Mouse (Mus musculus): ENCODE data around the gene Inpp4b. TPM values are rescaled to one million over a fixed set of nuclear protein-coding genes. Genes with fewer than 3 reads are reported as not detected.

The Inpp4b gene
- polyA plus RNA-seq (2016; fragmentation: Nextera tagmentation; extraction: Ambion mirVana), result 4.3 and 6.0 TPM in 2 replicates

GRCm38 (mm10) chr8:81342236-81342998 is at the start of gene Inpp4b:
Inpp4b (plus strand) TSS chr8:81342556.
- 0% methylated on average over 44 of the region's 46 CpGs for WGBS
- Histone ChIP-seq H3K9ac (peak within 1 kb of the TSS; percentile 63), H3K4me3 (replicated peaks) (peak within 1 kb of the TSS; percentile 59), H3K9me3 (no peaks in the 10 kb centered on the region), H3K27ac (0 out of 2 replicates have a peak within 1 kb of the TSS, but pooled peaks have one; percentile 8), H3K4me2 (peak within 1 kb of the TSS; percentile 97), H3K27me3 (peaks cover 12% of the 10 kb centered on the region; the same call in 1 of the 2 replicates), H3K36me3 (replicated peaks) (no peaks in the 10 kb centered on the region), H3K4me1 (peaks cover 9% of the 10 kb centered on the region)
- ATAC-seq (ENCODE audit: low FRiP score), result peak; percentile 81

DNA sequence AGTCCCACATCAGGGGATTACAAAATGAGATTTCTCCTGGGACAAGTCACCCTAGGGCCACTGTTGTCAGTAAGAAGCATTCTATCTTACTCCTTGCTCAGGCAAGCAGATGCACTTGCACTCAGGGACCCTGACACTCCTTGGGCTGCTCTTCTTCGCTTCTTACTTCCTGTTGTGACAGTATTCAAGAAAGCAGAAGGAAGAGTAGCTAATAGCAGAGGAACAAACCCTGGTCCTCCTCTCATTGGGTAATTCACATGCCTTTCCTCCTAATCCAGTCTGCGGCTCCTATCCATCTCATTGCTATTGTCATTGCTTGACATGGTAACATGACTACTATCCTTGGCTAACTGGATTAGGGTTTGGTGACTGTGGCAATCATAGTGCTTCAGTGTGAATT is 7.1 kb upstream of the Inpp4b start:
- Histone ChIP-seq H3K36me3 (replicated peaks) (no peaks in the 10 kb centered on the region), H3K27ac (no peak overlapping the region), H3K27me3 (no peaks in the 10 kb centered on the region), H3K4me3 (replicated peaks) (no peak overlapping the region), H3K4me2 (no peak overlapping the region), H3K9ac (no peak overlapping the region), H3K4me1 (no peaks in the 10 kb centered on the region), H3K9me3 (no peaks in the 10 kb centered on the region)
- WGBS, result 79% methylated on average over 2 of the region's 2 CpGs
- no peak for ATAC-seq (ENCODE audit: low FRiP score)

DNA sequence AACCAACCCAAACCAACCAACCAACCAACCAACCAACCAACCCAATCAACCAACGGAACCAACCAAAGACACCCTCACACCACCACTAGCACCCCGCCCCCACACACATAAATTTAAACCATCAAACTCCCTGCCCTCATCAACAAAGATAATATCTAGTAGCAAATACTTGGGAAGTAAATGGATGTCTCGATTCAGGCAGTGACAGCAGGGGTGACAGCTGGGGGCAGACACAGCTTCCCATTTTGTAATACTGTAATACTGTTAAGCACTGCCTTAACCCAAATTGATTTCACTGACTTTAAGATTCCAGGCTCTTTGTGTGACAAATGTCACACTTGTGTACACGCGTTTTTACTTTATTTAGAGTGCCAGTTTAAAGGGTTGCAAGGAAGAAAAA is 1.2 kb upstream of the Inpp4b start:
- Histone ChIP-seq H3K9me3 (no peaks in the 10 kb centered on the region), H3K4me1 (peaks cover 9% of the 10 kb centered on the region), H3K4me2 (peak overlapping the region; percentile 97), H3K27me3 (peaks cover 12% of the 10 kb centered on the region; the same call in 1 of the 2 replicates), H3K4me3 (replicated peaks) (peak overlapping the region; percentile 59; the same call in 1 of the 2 replicates), H3K27ac (no peak overlapping the region), H3K9ac (no peak overlapping the region), H3K36me3 (replicated peaks) (no peaks in the 10 kb centered on the region)
- WGBS, result 51% methylated on average over 5 of the region's 5 CpGs
- ATAC-seq (ENCODE audit: low FRiP score), result no peak

DNA sequence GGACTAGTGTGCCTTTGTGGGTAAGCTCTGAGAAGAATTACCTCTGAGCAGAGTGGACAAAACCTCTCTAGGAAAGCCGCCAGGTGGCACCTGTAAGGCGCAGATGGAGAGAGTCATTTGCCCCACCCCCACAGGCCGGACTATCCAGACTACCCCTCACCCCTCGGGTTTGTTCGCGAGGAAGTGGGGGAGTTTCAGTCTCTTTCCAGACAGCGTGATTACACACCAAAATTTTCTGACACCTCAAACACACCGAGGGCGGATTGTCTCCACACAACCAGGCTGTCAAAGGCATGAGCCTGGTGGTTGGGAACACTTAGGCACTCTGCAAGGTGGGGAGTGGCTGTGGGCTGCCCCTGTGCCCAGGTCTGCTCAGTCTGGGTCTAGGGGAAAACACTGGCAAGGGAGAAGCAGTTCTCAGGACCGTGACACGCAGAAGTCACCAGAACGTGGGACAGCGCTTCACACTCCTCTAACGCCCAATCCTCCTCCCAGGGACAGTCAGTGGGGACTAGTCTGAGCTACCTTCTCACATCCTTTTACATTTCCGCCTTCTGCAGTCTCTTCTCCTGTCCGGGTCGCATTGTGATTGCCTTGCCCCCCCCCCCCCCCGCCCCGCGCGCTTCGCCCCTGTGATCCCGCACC is 643 bp upstream of the Inpp4b start:
- peaks cover 9% of the 10 kb centered on the region for H3K4me1 ChIP-seq
- 0 out of 2 replicates have a peak overlapping the region, but pooled peaks have one; percentile 8 for H3K27ac ChIP-seq
- WGBS, result under 1% methylated on average over 20 of the region's 23 CpGs
- no peaks in the 10 kb centered on the region for H3K36me3 ChIP-seq (replicated peaks)
- H3K4me3 ChIP-seq (replicated peaks), result peak overlapping the region; percentile 59
- H3K9me3 ChIP-seq, result no peaks in the 10 kb centered on the region
- peak overlapping the region; percentile 63 for H3K9ac ChIP-seq
- H3K4me2 ChIP-seq, result peak overlapping the region; percentile 97
- H3K27me3 ChIP-seq, result peaks cover 12% of the 10 kb centered on the region; the same call in 1 of the 2 replicates
- peak; percentile 82 for ATAC-seq (ENCODE audit: low FRiP score)

- Histone ChIP-seq H3K27me3 (peaks cover 12% of the 10 kb centered on the region; the same call in 1 of the 2 replicates), H3K9me3 (no peaks in the 10 kb centered on the region), H3K36me3 (replicated peaks) (no peaks in the 10 kb centered on the region), H3K4me1 (peaks cover 9% of the 10 kb centered on the region), H3K4me3 (replicated peaks) (peak overlapping the region; percentile 59), H3K27ac (no peak overlapping the region), H3K4me2 (peak overlapping the region; percentile 97), H3K9ac (peak overlapping the region; percentile 63; the same call in 1 of the 2 replicates)
- WGBS, result 12% methylated on average over 2 of the region's 3 CpGs
- no peak for ATAC-seq (ENCODE audit: low FRiP score)
Observed at GRCm38 (mm10) chr8:81342999-81343302, 595 bp downstream of the Inpp4b start.

DNA sequence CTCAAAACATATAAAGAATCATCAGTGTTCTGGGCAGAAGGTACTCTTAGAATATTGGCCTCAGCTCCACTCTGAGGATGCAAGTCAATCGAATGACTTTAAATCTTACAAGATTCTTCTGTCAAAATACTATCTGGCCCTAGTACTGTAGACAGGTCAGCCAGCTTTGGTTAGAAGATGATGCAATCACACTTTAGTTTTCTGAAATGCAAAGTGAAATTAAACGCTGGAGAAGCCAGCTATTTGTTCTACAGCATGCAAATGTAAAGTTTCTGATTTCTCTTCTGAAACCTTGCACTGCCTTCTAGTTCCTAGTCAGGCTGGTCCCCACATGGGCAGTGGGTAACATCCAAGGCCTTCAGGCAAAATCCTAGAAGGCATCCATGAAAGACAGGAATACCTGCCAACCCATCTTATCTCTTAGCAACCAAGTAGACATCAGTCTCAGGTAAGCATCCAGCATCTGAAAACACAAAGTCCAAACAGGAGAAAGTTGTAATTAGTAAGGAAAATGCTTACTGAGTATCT is 2.9 kb downstream of the Inpp4b start:
- 88% methylated on average over 2 of the region's 2 CpGs for WGBS
- Histone ChIP-seq H3K27ac (no peak overlapping the region), H3K27me3 (peaks cover 12% of the 10 kb centered on the region; the same call in 1 of the 2 replicates), H3K9ac (no peak overlapping the region), H3K4me1 (peaks cover 9% of the 10 kb centered on the region), H3K4me3 (replicated peaks) (no peak overlapping the region), H3K4me2 (no peak overlapping the region), H3K36me3 (replicated peaks) (no peaks in the 10 kb centered on the region), H3K9me3 (no peaks in the 10 kb centered on the region)
- ATAC-seq (ENCODE audit: low FRiP score), result no peak

- H3K36me3 ChIP-seq (replicated peaks), result no peaks in the 10 kb centered on the region
- WGBS, result 92% methylated on average over 1 of the region's 1 CpGs
- no peak overlapping the region for H3K4me3 ChIP-seq (replicated peaks)
- H3K9me3 ChIP-seq, result no peaks in the 10 kb centered on the region
- H3K27ac ChIP-seq, result no peak overlapping the region
- H3K4me1 ChIP-seq, result no peaks in the 10 kb centered on the region
- no peak overlapping the region for H3K4me2 ChIP-seq
- H3K9ac ChIP-seq, result no peak overlapping the region
- H3K27me3 ChIP-seq, result no peaks in the 10 kb centered on the region
- no peak for ATAC-seq (ENCODE audit: low FRiP score)
Observed at GRCm38 (mm10) chr8:81349452-81349851, 7.1 kb downstream of the Inpp4b start.

- 92% methylated on average over 5 of the region's 5 CpGs for WGBS
- H3K27ac ChIP-seq, result no peak overlapping the region
- no peaks in the 10 kb centered on the region for H3K4me1 ChIP-seq
- H3K9ac ChIP-seq, result no peak overlapping the region
- H3K36me3 ChIP-seq (replicated peaks), result no peaks in the 10 kb centered on the region
- no peak for ATAC-seq (ENCODE audit: low FRiP score)
- H3K27me3 ChIP-seq, result no peaks in the 10 kb centered on the region
- H3K9me3 ChIP-seq, result no peaks in the 10 kb centered on the region
- no peak overlapping the region for H3K4me2 ChIP-seq
- no peak overlapping the region for H3K4me3 ChIP-seq (replicated peaks)
Observed at GRCm38 (mm10) chr8:81353460-81353859, 11.1 kb downstream of the Inpp4b start.

DNA sequence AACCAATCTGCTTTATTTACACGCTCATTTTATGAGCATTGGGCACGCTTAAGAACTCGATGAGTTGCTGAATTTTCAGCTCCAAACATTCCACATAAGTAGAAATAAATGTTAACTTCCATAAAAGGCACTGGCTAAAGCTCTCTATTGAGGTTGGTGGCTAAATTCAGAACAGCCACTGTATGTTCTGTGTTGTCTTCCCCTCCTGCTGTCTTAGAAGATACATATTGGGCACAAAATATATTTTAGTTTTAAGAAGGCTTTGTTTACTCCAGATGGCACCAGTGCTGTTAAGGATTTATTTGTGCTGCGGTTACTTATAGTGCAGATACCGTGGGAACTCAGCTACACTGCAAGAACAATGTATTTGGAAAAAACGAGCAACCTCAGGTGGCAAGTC is 15.8 kb downstream of the Inpp4b start:
- ATAC-seq (ENCODE audit: low FRiP score), result no peak
- no peak overlapping the region for H3K4me3 ChIP-seq (replicated peaks)
- H3K4me2 ChIP-seq, result no peak overlapping the region
- H3K36me3 ChIP-seq (replicated peaks), result no peaks in the 10 kb centered on the region
- no peak overlapping the region for H3K27ac ChIP-seq
- no peaks in the 10 kb centered on the region for H3K27me3 ChIP-seq
- no peaks in the 10 kb centered on the region for H3K4me1 ChIP-seq
- H3K9ac ChIP-seq, result no peak overlapping the region
- WGBS, result 89% methylated on average over 6 of the region's 6 CpGs
- no peaks in the 10 kb centered on the region for H3K9me3 ChIP-seq

GRCm38 (mm10) chr8:81360518-81360917 is 18.2 kb downstream of the Inpp4b start:
- Histone ChIP-seq H3K4me2 (no peak overlapping the region), H3K4me1 (no peaks in the 10 kb centered on the region), H3K9ac (no peak overlapping the region), H3K4me3 (replicated peaks) (no peak overlapping the region), H3K9me3 (no peaks in the 10 kb centered on the region), H3K27ac (no peak overlapping the region), H3K27me3 (no peaks in the 10 kb centered on the region), H3K36me3 (replicated peaks) (no peaks in the 10 kb centered on the region)
- no peak for ATAC-seq (ENCODE audit: low FRiP score)
- 71% methylated on average over 2 of the region's 2 CpGs for WGBS

DNA sequence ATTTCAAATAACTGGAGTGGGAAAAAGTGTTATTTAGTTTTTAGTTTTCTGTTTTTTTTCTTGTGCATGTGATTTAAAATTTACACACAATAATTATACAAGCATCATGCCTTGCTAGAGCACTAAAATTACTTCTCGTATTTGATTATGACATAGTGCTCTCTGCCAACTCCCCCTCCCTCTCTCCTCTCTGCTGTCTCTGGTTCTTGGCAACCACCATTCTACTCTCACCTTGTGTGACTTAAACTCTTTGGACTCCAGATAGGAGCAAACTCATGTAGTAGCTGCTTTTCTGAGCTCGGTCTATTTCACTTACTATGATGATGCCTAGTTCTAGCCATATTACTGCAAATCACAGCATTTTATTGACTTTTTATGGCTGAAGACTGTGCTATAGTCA is 18.8 kb downstream of the Inpp4b start:
- Histone ChIP-seq H3K27me3 (no peaks in the 10 kb centered on the region), H3K36me3 (replicated peaks) (no peaks in the 10 kb centered on the region), H3K9ac (no peak overlapping the region), H3K4me1 (no peaks in the 10 kb centered on the region), H3K4me3 (replicated peaks) (no peak overlapping the region), H3K4me2 (no peak overlapping the region), H3K27ac (no peak overlapping the region), H3K9me3 (no peaks in the 10 kb centered on the region)
- 92% methylated on average over 2 of the region's 2 CpGs for WGBS
- ATAC-seq (ENCODE audit: low FRiP score), result no peak

DNA sequence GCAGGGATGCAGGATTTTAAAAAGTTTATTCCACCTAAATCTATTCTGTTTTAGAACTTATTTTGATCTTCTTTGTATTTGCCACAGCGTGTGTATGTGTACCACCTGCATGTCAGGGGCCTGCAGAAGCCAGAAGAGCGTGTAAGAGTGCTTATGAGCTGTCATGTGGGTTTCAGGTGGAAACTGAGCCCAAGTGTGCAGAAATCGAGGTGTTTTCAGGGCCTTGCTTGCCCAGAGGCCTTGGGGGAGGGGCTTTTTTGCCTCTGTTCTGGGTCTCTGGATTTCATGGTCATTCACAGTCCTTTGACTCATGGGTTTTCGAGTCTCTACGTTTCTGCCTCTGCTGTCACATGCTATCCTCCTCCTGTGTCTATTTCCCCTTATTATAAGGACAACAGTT is 28.3 kb downstream of the Inpp4b start:
- Histone ChIP-seq H3K4me2 (no peak overlapping the region), H3K4me3 (replicated peaks) (no peak overlapping the region), H3K27ac (no peak overlapping the region), H3K27me3 (no peaks in the 10 kb centered on the region), H3K9me3 (no peaks in the 10 kb centered on the region), H3K9ac (no peak overlapping the region), H3K4me1 (no peaks in the 10 kb centered on the region), H3K36me3 (replicated peaks) (no peaks in the 10 kb centered on the region)
- ATAC-seq (ENCODE audit: low FRiP score), result no peak
- WGBS, result 75% methylated on average over 5 of the region's 5 CpGs
